Mouse (Mus musculus) naive thymus-derived CD4-positive, alpha-beta T cell, adult 2 months (primary cell): Measurements from ENCODE around the gene Ptk6.

Experiments used
- DNase-seq: peaks from one replicate; pipeline ENCODE4 v3.0.0-alpha.2; 2011; ENCODE audit warnings: low read depth

The Ptk6 gene

DNA sequence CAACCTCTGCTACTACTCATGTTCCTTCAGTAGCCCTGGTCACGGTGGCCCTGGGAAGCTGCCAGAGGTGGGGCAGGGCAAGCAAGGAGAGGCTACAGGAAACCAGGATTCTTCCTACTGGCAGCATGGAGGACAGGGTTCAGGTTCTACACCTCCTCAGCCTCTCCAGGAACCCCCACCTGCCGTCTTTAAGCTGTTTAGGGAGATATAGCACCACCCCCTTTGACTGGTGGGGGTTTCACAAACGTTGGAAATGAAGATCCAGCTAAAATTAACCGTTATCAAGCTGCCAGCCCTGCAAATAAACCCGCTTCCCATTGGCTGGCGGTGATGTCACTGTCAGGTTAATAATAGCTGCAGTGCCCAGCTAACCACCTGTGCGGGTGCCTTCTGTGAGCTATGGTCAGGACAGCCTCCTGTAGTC, 43.5 kb downstream of the Ptk6 start:
- DNase-seq: no peak

- DNase-seq: no peak
Measured at GRCm38 (mm10) chr2:181158471-181158870, 44.1 kb downstream of the Ptk6 start.

- no peak for DNase-seq
Measured at GRCm38 (mm10) chr2:181157716-181158302, 44.8 kb downstream of the Ptk6 start.

DNA sequence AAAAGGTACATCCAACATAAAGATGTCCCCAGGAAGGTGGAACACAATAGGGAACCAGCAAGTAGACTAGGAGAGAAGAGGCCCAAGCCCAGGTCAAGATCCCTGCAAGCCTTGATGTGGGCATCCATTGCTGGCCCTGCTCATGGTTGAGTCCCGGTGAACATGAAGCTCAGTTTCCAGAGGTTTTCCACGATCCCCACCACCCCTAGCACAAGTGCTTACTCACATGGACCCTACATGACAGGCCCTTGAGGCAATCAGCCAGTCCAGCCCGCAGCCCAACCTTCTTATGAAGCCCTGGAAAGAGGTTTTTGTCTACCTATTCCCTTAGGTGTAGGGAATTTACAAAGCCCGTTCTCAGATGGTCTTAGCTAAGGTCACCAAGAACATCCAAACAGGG, 45.4 kb downstream of the Ptk6 start:
- DNase-seq: no peak

DNA sequence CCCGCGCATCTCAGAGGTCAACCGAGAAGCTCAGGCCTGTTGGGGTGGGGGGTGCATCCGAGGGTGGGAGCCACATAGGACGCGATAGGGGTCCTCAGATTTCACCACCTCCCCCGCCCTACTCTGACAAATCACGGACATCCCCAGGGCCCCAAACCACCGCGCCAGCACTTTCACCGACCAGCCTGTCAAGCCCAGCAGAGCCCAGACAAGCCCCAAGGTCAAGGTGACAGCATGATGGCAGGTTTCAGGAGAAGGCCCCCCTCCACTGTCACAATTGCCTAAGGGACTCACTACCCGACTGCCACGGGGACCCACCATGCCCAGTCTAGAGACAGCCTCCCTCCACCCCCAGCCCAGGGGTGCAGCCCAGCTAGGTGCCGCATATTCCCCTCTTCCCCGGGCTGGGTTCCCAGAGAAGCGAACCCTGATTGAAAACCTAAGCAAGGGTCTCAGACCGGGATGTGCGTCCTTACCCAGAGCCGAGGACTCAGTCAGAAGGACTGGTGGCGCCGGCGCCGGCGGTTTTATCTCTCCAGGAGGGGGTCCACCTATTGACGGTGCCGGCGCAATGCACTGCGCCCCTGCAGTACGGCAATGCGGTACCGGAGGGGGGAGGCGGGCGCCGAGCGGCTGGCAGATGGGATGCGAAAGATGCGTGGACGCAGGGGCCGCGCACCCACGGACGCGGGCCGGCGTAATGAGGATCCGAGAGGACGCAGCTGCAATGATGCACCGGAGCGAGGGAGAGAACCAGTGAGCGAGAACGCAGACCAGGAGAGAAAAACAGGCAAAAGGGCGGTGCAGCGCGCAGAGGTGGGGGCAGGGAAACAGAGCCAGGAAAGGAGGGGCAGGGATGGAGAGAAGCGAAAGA, 46.1 kb downstream of the Ptk6 start, which contains the start of gene Eef1a2:
TSS of gene Eef1a2 (minus strand) at position 767 of the 874 bp plus-strand sequence.
- DNase-seq: no peak

GRCm38 (mm10) chr2:181155801-181156200, 46.8 kb downstream of the Ptk6 start:
- DNase-seq: no peak

DNA sequence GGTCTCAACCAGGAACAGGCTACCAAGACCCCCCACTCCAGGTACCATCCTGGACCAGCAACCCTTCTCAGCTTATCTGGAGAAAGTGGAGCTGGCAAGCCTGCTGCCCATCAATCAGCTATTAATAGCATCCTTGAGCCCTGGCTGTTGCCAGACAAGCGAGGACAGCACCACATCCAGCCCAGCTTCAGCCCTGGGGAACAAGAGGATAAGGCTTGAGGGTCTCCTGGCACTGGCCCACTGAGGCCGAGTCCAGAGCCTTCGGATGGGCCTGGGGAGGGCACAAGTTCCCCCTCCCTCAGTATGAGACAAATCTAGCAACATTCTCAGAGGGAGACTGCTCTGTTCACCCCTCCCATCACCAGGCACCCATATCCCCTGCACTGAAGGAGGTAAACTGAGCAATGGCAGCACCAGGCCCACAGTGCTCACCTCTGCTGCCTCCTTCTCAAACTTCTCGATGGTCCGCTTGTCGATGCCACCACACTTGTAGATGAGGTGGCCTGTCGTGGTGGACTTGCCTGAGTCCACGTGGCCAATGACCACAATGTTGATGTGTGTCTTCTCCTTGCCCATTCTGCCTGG, 47.7 kb downstream of the Ptk6 start:
- DNase-seq: no peak

GRCm38 (mm10) chr2:181154361-181154760, 48.2 kb downstream of the Ptk6 start:
- DNase-seq: no peak

DNA sequence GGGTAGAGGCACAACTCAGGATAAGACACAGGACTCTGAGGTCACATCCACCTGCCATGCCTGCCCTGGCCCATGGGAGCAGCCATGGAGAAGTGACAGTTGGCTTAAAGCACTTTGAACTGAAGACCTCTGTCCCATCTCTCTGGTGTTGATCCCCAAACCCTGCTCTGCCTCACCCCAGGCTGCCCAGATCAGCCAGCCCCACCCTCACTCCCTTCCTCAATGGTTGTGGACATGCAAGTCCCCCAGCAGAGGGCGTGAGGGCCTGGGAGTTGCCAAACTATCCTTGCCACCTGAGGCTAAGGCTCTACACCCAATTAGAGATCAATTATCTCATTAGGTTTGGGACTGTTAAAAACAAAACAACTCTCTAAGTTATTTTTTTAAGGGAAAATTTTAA, 48.8 kb downstream of the Ptk6 start:
- DNase-seq: peak; percentile 26

- DNase-seq: no peak
Measured at GRCm38 (mm10) chr2:181153131-181153530, 49.5 kb downstream of the Ptk6 start.

DNA sequence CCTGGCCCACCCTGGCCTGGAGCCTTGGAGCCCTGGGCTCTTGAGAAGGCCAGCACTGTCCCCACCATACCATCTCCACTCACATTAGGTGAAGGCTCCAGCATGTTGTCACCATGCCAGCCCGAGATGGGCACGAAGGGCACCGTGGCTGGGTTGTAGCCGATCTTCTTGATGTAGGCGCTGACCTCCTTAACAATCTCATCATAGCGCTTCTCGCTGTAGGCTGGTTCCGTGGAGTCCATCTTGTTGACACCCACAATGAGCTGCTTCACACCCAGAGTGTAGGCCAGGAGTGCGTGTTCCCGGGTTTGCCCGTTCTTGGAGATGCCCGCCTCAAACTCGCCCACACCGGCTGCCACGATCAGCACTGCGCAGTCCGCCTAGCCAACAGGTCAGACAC, 49.9 kb downstream of the Ptk6 start:
- no peak for DNase-seq

GRCm38 (mm10) chr2:181150281-181150680, 52.3 kb downstream of the Ptk6 start:
- no peak for DNase-seq

DNA sequence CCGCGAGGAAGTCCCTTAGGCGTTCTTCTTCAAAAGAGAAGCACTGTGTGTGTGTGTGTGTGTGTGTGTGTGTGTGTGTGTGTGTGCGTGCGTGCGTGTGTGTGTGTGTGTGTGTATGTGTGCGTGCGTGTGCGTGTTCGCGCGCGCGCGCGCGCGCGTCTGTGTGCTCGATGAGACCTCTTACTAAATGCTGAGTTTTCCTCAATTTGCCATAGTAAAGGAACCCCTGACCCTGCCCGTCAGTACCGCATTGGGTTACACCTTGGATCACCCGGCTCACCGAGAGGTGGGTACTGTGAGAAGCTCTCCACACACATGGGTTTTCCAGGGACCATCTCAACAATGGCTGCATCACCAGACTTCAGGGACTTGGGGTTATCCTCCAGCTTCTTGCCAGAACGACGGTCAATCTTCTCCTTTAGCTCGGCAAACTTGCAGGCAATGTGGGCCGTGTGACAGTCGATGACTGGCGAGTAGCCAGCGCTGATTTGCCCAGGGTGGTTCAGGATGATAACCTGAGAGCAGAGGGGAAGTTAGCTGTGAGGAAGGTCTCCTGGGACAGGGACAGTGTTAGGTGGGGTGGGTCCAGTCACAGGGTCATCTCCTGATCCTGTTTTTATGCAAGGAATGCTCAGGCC, 54.2 kb downstream of the Ptk6 start:
- no peak for DNase-seq

GRCm38 (mm10) chr2:181147546-181148317, 54.9 kb downstream of the Ptk6 start:
- peak; percentile 13 for DNase-seq

DNA sequence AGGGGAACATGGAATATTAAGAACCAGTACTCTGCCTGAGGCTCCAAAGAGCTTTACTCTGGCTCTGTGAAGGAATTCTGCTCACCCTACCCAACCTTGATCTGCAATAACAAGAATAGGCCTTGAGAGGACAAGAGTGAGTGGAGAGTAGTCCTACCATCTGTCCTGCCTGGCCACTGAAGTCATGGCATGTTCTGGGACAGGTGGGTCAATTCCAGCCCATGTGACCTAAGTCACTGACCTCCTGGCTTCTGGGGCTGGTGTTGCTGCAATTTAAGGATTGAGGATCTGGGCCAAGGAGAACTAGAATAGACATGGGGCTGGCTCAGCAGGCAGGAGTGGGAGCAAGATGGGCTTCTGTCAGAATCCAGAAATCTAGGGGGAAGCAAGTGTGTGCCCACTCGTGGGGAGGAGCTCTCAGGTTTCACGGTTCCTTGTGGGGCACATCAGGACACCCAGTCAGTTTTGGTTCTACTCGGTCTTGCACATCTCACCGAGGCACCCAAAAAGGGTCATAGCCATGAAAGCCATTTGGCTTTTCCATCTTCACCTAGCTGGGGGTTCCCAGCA, 55.5 kb downstream of the Ptk6 start:
- no peak for DNase-seq

GRCm38 (mm10) chr2:181144675-181145074, 57.9 kb downstream of the Ptk6 start:
- no peak for DNase-seq
